Mouse (Mus musculus): ENCODE results near the gene Prr14. TPM values are rescaled to one million over a fixed set of nuclear protein-coding genes. Genes with fewer than 3 reads are reported as not detected.

The Prr14 gene
- polyA plus RNA-seq, 1 experiment, result 28.6 TPM

GRCm38 (mm10) chr7:127473705-127474104 is 14.3 kb downstream of the Prr14 start:
- H3K36me3 ChIP-seq (ENCODE audit: control insufficient read depth, insufficient read depth), result peaks cover 38% of the 10 kb centered on the region
- no peak overlapping the region for H3K4me3 ChIP-seq (ENCODE audit: insufficient read depth, poor library complexity, severe bottlenecking)
- H3ac ChIP-seq (ENCODE audit: control insufficient read depth, insufficient read length, low read depth), result no peak overlapping the region
- H3K79me2 ChIP-seq (ENCODE audit: control insufficient read depth, insufficient read depth), result peaks cover 45% of the 10 kb centered on the region
- no peaks in the 10 kb centered on the region for H3K27me3 ChIP-seq (ENCODE audit: control insufficient read depth, insufficient read depth, insufficient read length)
- H3K79me3 ChIP-seq (ENCODE audit: low read depth), result peaks cover 14% of the 10 kb centered on the region
- TF ChIP-seq CEBPB (IDR thresholded peaks at IDR 0.05; ENCODE audit: low read depth), result no peak
- no peak for TF ChIP-seq MYOD1 (IDR thresholded peaks at IDR 0.05; ENCODE audit: control insufficient read depth, insufficient read length, low read depth)
- TF ChIP-seq FOSL1 (IDR thresholded peaks at IDR 0.05; ENCODE audit: insufficient read depth, low read length, poor library complexity, severe bottlenecking), result no peak
- TF ChIP-seq MYOG (IDR thresholded peaks at IDR 0.05; ENCODE audit: control insufficient read depth, extremely low read depth, insufficient read length), result no peak
- no peak for TF ChIP-seq USF1 (IDR thresholded peaks at IDR 0.05; ENCODE audit: low read depth)
- TF ChIP-seq MAX (IDR thresholded peaks at IDR 0.05), result no peak
- TF ChIP-seq CTCF (IDR thresholded peaks at IDR 0.05; ENCODE audit: control insufficient read depth, insufficient read depth, insufficient read length), result no peak

GRCm38 (mm10) chr7:127474378-127475070 is 15.1 kb downstream of the Prr14 start:
- Histone ChIP-seq H3K27me3 (ENCODE audit: control insufficient read depth, insufficient read depth, insufficient read length) (no peaks in the 10 kb centered on the region), H3K4me3 (ENCODE audit: insufficient read depth, poor library complexity, severe bottlenecking) (no peak overlapping the region), H3K79me2 (ENCODE audit: control insufficient read depth, insufficient read depth) (peaks cover 46% of the 10 kb centered on the region), H3ac (ENCODE audit: control insufficient read depth, insufficient read length, low read depth) (no peak overlapping the region), H3K36me3 (ENCODE audit: control insufficient read depth, insufficient read depth) (peaks cover 38% of the 10 kb centered on the region), H3K79me3 (ENCODE audit: low read depth) (peaks cover 14% of the 10 kb centered on the region)
- no peak for TF ChIP-seq CEBPB (IDR thresholded peaks at IDR 0.05; ENCODE audit: low read depth)
- TF ChIP-seq MYOD1 (IDR thresholded peaks at IDR 0.05; ENCODE audit: control insufficient read depth, insufficient read length, low read depth), result no peak
- TF ChIP-seq MAX (IDR thresholded peaks at IDR 0.05), result no peak

- Histone ChIP-seq H3ac (ENCODE audit: control insufficient read depth, insufficient read length, low read depth) (no peak overlapping the region), H3K36me3 (ENCODE audit: control insufficient read depth, insufficient read depth) (peaks cover 38% of the 10 kb centered on the region), H3K79me2 (ENCODE audit: control insufficient read depth, insufficient read depth) (peaks cover 48% of the 10 kb centered on the region), H3K27me3 (ENCODE audit: control insufficient read depth, insufficient read depth, insufficient read length) (no peaks in the 10 kb centered on the region), H3K4me3 (ENCODE audit: insufficient read depth, poor library complexity, severe bottlenecking) (no peak overlapping the region), H3K79me3 (ENCODE audit: low read depth) (peaks cover 20% of the 10 kb centered on the region)
- TF ChIP-seq USF1 (IDR thresholded peaks at IDR 0.05; ENCODE audit: low read depth) (no peak), MYOG (IDR thresholded peaks at IDR 0.05; ENCODE audit: control insufficient read depth, extremely low read depth, insufficient read length) (no peak), MYOD1 (IDR thresholded peaks at IDR 0.05; ENCODE audit: control insufficient read depth, insufficient read length, low read depth) (no peak)
Observed at GRCm38 (mm10) chr7:127475186-127475740, 15.9 kb downstream of the Prr14 start.

GRCm38 (mm10) chr7:127476336-127476735 is 16.9 kb downstream of the Prr14 start:
- H3K36me3 ChIP-seq (ENCODE audit: control insufficient read depth, insufficient read depth), result peaks cover 45% of the 10 kb centered on the region
- peaks cover 58% of the 10 kb centered on the region for H3K79me2 ChIP-seq (ENCODE audit: control insufficient read depth, insufficient read depth)
- TF ChIP-seq CTCF (IDR thresholded peaks at IDR 0.05; ENCODE audit: control insufficient read depth, insufficient read depth, insufficient read length) (no peak), MYOG (IDR thresholded peaks at IDR 0.05; ENCODE audit: control insufficient read depth, extremely low read depth, insufficient read length) (no peak)
- peaks cover 31% of the 10 kb centered on the region for H3K79me3 ChIP-seq (ENCODE audit: low read depth)
- no peak overlapping the region for H3K4me3 ChIP-seq (ENCODE audit: insufficient read depth, poor library complexity, severe bottlenecking)
- H3ac ChIP-seq (ENCODE audit: control insufficient read depth, insufficient read length, low read depth), result no peak overlapping the region
- no peaks in the 10 kb centered on the region for H3K27me3 ChIP-seq (ENCODE audit: control insufficient read depth, insufficient read depth, insufficient read length)

GRCm38 (mm10) chr7:127476855-127477254 is 17.4 kb downstream of the Prr14 start:
- H3K4me3 ChIP-seq (ENCODE audit: insufficient read depth, poor library complexity, severe bottlenecking), result peak overlapping the region; percentile 11
- H3K27me3 ChIP-seq (ENCODE audit: control insufficient read depth, insufficient read depth, insufficient read length), result no peaks in the 10 kb centered on the region
- no peak overlapping the region for H3ac ChIP-seq (ENCODE audit: control insufficient read depth, insufficient read length, low read depth)
- H3K36me3 ChIP-seq (ENCODE audit: control insufficient read depth, insufficient read depth), result peaks cover 47% of the 10 kb centered on the region
- peaks cover 61% of the 10 kb centered on the region for H3K79me2 ChIP-seq (ENCODE audit: control insufficient read depth, insufficient read depth)
- no peak for TF ChIP-seq CEBPB (IDR thresholded peaks at IDR 0.05; ENCODE audit: low read depth)
- no peak for TF ChIP-seq MYOD1 (IDR thresholded peaks at IDR 0.05; ENCODE audit: control insufficient read depth, insufficient read length, low read depth)
- no peak for TF ChIP-seq MAX (IDR thresholded peaks at IDR 0.05)
- TF ChIP-seq USF1 (IDR thresholded peaks at IDR 0.05; ENCODE audit: low read depth), result no peak
- TF ChIP-seq MYOG (IDR thresholded peaks at IDR 0.05; ENCODE audit: control insufficient read depth, extremely low read depth, insufficient read length), result no peak
- no peak for TF ChIP-seq CTCF (IDR thresholded peaks at IDR 0.05; ENCODE audit: control insufficient read depth, insufficient read depth, insufficient read length)
- TF ChIP-seq FOSL1 (IDR thresholded peaks at IDR 0.05; ENCODE audit: insufficient read depth, low read length, poor library complexity, severe bottlenecking), result no peak
- peaks cover 34% of the 10 kb centered on the region for H3K79me3 ChIP-seq (ENCODE audit: low read depth)

Data from C2C12 (cell line).